In the genomic region with DNA sequence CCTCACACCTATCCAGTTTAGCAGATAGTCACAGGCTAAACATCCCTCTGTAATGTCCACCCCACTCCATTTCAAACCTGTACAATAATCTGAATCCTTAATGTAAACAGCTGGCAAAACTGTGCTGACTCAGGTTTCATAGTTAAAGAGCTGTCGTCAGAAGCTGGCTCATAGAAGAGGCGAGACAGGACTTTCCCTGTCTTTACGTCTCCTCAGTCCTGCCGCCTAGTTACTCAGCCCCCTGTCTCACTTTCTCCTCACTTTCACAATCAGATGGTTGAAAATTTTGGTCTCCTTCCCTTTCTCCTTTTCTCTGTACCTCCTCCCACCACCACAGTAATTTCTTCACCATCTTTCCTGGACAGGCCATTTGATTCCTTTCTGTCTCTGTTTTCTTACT, we compare ENCODE assay signal across 23 mouse cellular contexts. TPM values are rescaled to one million over a fixed set of nuclear protein-coding genes. Genes with fewer than 3 reads are reported as not detected.
"Had no signal": no experiment of that assay in that cellular context is flagged by ENCODE, and none has a peak within 500 bp of the region (broad histone marks: within the 10 kb centered on the region; RNA-seq: fewer than 3 reads in every experiment).

No protein-coding gene starts in this region.

- H3K4me3 ChIP-seq: lung, embryonic 15.5 days; megakaryocyte, embryonic 14.5 days; midbrain, embryonic 13.5 days; midbrain, embryonic 15.5 days; neural tube, embryonic 13.5 days; neural tube, embryonic 15.5 days had no signal

- H3K27me3 ChIP-seq: lung, embryonic 15.5 days; midbrain, embryonic 13.5 days; midbrain, embryonic 15.5 days; neural tube, embryonic 13.5 days; neural tube, embryonic 15.5 days had no signal

- H3K4me1 ChIP-seq: midbrain, embryonic 13.5 days; midbrain, embryonic 15.5 days; neural tube, embryonic 13.5 days; neural tube, embryonic 15.5 days had no signal

- H3K27ac ChIP-seq: lung, embryonic 15.5 days; macrophage; midbrain, embryonic 13.5 days; midbrain, embryonic 15.5 days; neural tube, embryonic 13.5 days; neural tube, embryonic 15.5 days had no signal

- H3K36me3 ChIP-seq: lung, embryonic 15.5 days; midbrain, embryonic 15.5 days; neural tube, embryonic 15.5 days had no signal

- H3K4me2 ChIP-seq: lung, embryonic 15.5 days; midbrain, embryonic 11.5 days; midbrain, embryonic 13.5 days; midbrain, embryonic 15.5 days; neural tube, embryonic 13.5 days; neural tube, embryonic 15.5 days had no signal

- DNase-seq: lung, adult 2 months; lung, postnatal 14 days; lung, postnatal 36 days; retina, postnatal 1 day; right cerebral cortex, adult 18-20 months; right cerebral cortex, postnatal 25 days; right cerebral cortex, postnatal 4 days; spleen, adult 18-20 months; thymus, adult 18-20 months; thymus, postnatal 14 days; thymus, postnatal 36 days had no signal

RNA-seq across cellular contexts. Expression of gene Timp1, which starts 1.9 kb away (rescaled TPM):
- total RNA-seq: megakaryocyte progenitor cell, adult 5-6 weeks; monocyte, adult 5-6 weeks had no signal

RNA-seq across cellular contexts. Expression of gene Syn1, which starts 52.7 kb away (rescaled TPM):
- total RNA-seq: monocyte, adult 5-6 weeks had no signal
- polyA plus RNA-seq: lung, postnatal 0 days; thymus, postnatal 0 days had no signal
